Mouse (Mus musculus) left cerebral cortex, postnatal 4 days (tissue): ENCODE results near the gene Fhod1. TPM values are rescaled to one million over a fixed set of nuclear protein-coding genes. Genes with fewer than 3 reads are reported as not detected.

Source experiments
- DNase-seq: peaks from one replicate; pipeline ENCODE4 v3.0.0-alpha.2; 2022
- intact Hi-C: fragments of 180-260 bp; cut with DNase I; formaldehyde crosslinking; loops from one replicate; pipeline ENCODE4 v1.15.1; 2025
- total RNA-seq, 2 experiments: library from RNA; stranded (reverse); gene quantifications; 2 replicates each; pipeline ENCODE4 v1.2.3; 2021

Gene Fhod1
- total RNA-seq: 1 to 10 TPM; 2.8 to 3.6 TPM

- DNase-seq: peak; percentile 94
- intact Hi-C loops: no loop called here
Observed at GRCm38 (mm10) chr8:105347428-105348221, at the start of gene Fhod1. Fhod1 (minus strand) TSS chr8:105347953.

DNA sequence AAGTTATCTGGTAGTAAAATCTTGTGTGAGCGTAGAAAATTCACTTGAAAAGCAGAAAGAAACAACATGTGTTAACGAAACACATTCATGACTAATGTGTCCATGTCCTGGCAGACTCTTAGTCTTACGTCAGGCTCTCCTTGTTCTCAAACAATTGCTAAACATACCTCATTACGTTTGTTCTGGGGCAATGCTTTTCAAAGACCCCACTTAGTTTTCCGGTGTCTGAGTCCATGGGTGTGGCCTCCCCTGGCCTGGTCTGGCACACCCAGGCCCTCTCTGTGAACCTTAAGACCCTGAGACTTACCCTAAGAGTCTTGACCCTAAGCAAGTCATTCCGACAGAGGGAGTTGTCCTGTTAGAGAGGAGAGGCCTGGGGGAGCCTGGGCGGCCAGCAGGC lies 46.2 kb upstream of the Fhod1 start:
- DNase-seq: no peak
- intact Hi-C loops: no loop called here

GRCm38 (mm10) chr8:105393089-105393787 lies 45.5 kb upstream of the Fhod1 start:
- intact Hi-C loops: no loop called here

GRCm38 (mm10) chr8:105389096-105389495 lies 41.3 kb upstream of the Fhod1 start:
- no peak for DNase-seq
- intact Hi-C loops: no loop called here

More at GRCm38 (mm10) chr8:105393089-105393787, 45.5 kb upstream of the Fhod1 start:
- no peak for DNase-seq

DNA sequence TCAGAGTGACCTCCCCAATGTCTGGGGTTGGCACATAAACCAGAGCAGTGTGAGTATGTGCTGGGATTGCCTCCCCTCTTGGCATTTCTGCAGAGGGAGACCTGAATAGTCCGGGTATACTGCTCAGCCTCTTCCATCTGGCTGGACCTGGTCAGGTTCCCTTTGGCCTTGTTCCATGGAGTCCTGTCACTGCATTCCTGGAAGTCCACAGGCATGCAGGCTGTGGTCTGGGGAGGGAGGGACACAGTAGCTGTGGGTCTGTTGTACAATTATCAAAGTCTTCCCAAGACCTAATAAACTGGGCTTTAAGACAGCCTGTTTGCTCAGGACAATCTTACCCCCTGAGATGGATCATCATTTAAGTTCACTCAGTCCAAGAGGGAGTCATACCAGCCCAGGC lies 39.4 kb upstream of the Fhod1 start:
- intact Hi-C loops: no loop called here
- DNase-seq: no peak

DNA sequence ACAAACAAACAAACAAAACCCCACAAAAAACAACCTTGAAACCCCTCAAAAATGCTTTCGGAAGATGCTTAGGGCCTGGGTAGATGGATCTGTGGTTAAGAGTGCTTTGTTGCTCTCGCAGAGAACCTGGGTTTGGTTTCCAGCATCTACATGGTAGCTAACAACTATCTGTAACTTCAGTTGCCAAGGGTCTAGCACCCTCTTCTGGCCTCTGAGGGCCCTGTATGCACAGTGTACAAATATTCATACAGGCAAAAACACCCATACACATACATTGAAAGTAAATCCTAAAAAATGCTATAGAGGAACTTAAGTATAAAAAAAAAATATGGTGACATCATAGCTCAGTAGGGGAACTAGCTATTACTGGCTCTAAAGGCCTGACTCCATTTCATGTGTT lies 36.3 kb upstream of the Fhod1 start:
- intact Hi-C loops: no loop called here
- DNase-seq: no peak

DNA sequence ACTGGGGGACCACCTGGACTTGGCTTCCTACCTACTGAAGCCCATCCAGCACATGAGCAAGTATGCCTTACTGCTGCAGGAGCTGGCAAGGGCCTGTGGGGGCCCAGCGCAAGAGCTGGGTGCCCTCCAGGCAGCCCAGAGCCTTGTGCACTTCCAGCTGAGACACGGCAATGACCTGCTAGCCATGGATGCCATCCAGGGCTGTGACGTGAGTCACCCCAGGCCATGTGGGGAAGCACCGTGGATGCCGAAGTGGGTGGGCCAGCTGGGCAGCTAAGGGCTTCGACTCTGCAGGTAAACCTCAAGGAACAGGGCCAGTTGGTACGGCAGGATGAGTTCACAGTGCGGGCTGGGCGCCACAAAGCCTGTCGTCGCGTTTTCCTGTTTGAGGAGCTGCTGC lies 32.6 kb upstream of the Fhod1 start:
- DNase-seq: no peak
- intact Hi-C loops: no loop called here

DNA sequence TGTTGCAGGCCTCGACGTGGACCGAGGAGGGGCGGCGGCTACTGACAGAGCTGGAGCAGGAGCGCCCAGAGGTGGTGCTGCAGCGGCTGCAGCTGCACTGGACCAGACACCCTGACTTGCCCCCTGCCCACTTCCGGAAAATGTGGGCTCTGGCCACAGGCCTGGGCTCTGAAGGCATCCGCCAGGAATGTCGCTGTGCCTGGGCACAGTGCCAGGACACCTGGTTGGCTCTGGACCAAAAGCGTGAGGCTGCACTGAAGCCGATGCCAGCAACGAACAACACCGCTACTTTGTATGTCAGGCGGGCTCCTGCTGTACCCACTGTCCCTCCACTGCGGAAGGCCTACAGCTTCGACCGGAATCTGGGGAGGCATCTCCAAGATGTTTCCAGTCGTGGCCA lies 30.9 kb upstream of the Fhod1 start:
- peak; percentile 75 for DNase-seq
- intact Hi-C loops: no loop called here

- peak; percentile 46 for DNase-seq
- intact Hi-C loops: no loop called here
Observed at GRCm38 (mm10) chr8:105374513-105374966, 26.8 kb upstream of the Fhod1 start.

DNA sequence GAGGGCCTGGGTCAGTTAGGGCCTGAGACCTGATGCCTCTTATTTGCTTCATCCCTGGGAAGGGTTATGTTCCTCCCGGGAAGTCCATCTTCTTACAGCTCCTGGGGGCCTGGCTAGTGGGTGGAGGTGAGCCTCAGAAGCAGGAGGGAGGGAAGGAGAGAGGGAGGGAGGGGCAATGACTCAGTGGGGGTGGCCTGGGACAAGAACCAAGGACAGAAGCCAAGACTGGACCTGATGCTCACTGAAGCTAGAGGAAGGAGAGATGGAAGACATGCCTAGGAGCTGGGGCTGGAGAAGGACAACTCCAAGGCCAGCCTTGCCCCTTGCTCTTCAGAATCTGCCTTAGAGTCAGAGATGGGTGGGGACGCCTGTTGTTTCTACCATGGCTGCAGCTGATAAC lies 25.3 kb upstream of the Fhod1 start, which contains the start of gene Plekhg4:
TSS of gene Plekhg4 (plus strand) at position 243 of the 400 bp plus-strand sequence.
- intact Hi-C loops: no loop called here
- DNase-seq: no peak

GRCm38 (mm10) chr8:105372473-105372872 lies 24.7 kb upstream of the Fhod1 start:
- intact Hi-C loops: no loop called here

GRCm38 (mm10) chr8:105367107-105367506 lies 19.4 kb upstream of the Fhod1 start:
- intact Hi-C loops: loop anchor here (10.0 kb wide), 1 partner anchor 108 kb away; the partner anchor contains the start of gene Tppp3

More at GRCm38 (mm10) chr8:105372473-105372872, 24.7 kb upstream of the Fhod1 start:
- no peak for DNase-seq

DNA sequence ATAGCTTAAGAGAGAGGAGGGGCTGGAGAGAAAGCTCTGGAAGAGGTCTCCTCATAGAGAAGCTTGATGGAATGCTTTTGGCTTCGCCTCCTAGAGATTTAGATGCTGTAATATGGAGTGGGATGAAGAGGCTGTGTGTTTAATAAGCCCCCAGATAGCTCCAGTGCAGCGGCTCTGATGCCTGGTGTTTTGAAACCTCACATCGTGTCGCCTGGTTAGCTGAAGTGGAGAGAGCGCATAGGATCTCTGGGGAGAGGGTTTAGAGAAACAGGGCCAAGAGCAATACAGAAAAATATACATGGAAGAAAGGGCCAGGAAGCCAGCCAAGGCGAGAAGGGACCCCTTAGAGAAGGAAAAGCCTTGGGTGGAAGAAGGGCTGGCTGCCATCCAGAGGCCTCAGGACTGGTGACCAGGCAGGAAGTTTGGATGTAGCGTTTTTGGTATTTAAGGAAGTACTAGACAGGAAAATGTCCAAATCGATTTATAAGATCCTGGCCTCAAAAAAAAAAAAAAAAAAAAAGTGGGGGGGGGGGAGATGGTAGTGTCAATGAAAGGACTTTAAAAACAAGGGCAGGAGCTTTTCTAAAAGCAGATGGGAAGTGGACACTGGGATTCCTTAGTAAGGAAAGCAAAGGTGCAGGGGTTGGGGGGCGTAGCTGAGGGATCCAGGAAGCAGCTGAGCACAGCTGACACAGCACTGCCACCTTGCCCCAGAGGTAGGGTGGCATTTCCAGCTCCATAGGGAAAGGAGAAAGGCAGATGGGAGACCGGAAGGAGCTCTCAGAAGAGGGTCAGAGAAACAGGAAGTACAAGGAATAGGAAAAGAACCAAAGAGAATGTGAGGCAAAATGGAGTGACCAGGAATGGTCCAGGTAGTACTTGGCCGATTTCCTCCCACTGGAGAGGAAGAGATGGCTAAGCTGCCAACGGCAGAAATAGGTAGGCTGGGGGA lies 14.3 kb upstream of the Fhod1 start:
- intact Hi-C loops: loop anchor here (10.0 kb wide), 1 partner anchor 113 kb away; the partner anchor contains the start of gene Tppp3
- DNase-seq: peak; percentile 46

More at GRCm38 (mm10) chr8:105367107-105367506, 19.4 kb upstream of the Fhod1 start:
- DNase-seq: no peak

DNA sequence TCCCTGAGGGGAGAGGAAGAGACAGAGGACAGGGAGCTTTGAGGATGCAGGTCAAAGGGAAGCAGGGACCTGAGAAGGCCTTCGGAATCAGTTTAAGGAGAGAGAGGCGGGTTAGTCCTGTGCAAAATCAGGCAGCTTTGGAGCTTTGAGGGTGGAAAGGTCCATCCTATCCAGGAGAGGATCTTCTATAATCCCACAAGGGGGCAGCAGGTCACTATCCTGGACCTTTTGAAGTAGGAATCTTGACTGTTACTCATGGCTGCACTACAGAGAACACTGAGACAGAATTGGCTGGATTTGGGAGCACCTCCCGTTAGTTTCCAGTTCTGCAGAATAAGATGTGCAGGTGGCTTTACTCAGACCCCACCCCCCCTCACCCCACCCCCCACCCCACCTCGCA lies 11.9 kb upstream of the Fhod1 start:
- no peak for DNase-seq
- intact Hi-C loops: loop anchor here (10.0 kb wide), 1 partner anchor 115 kb away; the partner anchor contains the start of gene Tppp3

DNA sequence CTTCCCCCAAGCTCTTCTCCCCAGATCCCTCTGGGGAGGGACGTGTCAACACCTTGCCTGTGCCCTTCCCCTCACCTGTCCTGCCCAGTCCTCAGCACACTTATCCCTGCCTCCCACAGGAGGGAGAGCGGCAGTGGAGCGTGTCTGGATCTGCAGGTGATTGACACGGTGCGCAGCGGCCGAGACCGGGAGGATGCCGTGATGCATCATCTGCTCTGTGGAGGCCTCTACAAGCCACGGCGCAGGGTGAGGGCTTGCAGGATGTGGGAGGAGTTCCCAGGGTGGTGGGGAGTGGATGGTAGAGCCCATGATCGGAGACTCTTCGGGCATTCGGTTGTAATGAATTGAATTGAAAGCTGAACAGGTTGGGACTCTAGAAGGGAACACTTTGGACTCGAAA lies 11.5 kb upstream of the Fhod1 start:
- intact Hi-C loops: no loop called here
- no peak for DNase-seq

- intact Hi-C loops: no loop called here
- DNase-seq: no peak
Observed at GRCm38 (mm10) chr8:105356681-105357080, 8.9 kb upstream of the Fhod1 start.

GRCm38 (mm10) chr8:105355179-105356024 lies 7.6 kb upstream of the Fhod1 start:
- no peak for DNase-seq
- intact Hi-C loops: no loop called here

DNA sequence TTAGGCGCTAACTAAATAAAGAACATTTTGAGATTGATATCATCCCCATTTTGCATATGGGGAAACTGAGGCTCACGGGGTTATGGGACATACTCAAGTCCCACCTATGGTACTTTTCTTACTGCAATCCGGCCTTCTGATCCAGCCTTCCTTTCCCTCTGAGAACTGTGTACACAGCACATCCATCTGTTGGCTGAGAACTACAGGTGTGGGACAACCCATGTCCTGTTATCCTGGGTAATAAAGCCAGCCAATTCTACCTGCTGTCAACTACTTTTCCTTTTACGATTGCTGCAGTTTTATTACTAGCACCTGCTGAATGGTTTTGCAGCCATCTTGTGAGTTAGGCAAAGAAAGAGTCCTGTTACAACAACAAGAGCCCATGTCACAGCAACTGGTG lies 6.8 kb upstream of the Fhod1 start:
- intact Hi-C loops: no loop called here
- no peak for DNase-seq

DNA sequence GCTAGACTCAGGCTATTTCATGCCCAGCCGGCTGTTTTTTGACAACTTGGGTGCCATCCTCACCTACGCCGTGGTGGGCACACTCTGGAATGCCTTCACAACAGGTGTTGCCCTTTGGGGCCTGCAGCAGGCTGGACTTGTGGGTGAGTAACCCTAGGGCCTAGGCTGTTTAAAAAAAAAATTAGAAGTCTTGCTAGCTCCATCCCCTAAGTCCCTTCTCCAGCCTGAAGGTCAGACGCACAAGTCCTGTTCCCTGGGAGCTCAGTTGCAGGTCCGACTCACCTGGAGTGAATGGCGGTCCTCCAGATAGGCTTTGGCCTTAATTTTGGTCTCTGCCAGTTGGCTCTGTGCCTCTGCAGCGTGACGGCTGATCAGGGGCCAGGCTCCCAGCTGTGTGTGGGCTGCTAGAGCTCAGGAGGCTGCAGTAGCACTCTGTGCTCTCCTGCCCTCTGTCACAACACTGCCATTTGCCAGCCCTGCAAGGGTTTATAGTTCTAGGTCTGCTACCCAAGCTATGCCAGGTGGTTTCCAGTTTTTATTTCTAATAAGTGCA lies 5.9 kb upstream of the Fhod1 start:
- peak; percentile 45 for DNase-seq
- intact Hi-C loops: no loop called here
